Mouse (Mus musculus) neural tube, postnatal 0 days (tissue): ENCODE measurements around the gene Capn10. TPM values are rescaled to one million over a fixed set of nuclear protein-coding genes. Genes with fewer than 3 reads are reported as not detected.

Experiments used
- polyA plus RNA-seq: library from polyadenylated mRNA; unstranded; fragments of >200 nt; fragmentation: Nextera tagmentation; extraction: Ambion mirVana; gene quantifications from 2 replicates; pipeline ENCODE4 v1.2.1, GENCODE M21; 2015

Capn10 gene
- 58.2 and 64.1 TPM in 2 replicates for polyA plus RNA-seq

DNA sequence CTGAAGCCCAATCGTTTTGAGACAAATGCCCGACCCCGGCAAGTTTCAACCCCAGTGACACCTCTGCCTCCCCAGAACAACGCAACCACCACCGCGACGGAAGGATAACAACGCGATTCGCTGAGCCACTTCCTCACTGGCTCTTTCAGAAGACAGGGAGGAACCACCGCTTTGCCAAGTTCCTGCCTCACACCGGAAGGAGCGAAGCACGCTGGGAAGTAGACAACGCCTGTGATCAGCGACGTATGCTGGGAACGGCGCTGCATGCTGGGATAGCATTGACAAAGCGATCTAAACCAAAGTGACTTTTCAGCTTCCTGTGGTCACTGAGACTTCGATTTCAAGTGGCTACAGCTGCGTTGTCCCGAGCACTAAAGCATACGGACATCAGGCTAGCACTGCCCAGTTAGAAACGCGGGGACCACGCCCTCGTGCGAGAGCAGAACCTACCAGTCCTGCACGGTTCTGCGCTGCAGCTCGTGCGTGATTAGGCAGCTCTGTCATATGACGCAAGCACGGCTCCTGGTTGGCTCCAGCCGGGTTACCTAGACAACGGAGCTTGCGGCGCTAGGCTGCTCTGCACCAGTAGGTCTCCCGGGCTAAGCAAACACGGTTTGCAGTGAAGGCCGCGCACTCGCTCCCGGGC, at the start of gene Capn10:
Gene Capn10 (plus strand): TSS at position 195 of the 646 bp plus-strand sequence.

DNA sequence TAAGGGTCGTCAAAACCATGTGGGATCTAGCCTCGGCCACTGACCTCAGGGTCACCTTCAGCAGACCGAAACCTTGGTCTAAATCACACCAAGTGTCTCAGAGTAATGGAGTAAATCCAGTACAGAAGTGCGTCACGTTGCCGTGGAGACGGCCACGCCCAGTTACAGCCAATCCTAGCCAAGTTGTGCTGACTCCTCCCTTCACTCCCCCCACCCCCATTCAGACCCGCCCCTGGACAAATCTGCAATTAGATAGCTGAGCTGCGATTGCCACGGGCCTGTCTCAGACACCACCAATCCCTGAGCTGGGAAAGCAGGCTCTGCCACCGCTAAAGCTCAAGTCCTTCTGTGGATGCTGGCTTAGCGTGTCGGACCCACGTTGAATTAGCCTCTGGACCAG, 31.4 kb upstream of the Capn10 start, which contains the start of gene Ankmy1:
Gene Ankmy1 (minus strand): TSS at position 121 of the 400 bp plus-strand sequence.

GRCm38 (mm10) chr1:92906779-92907631, 27.2 kb upstream of the Capn10 start, which contains the start of gene Dusp28:
TSS of gene Dusp28 (plus strand) at chr1:92906981.

DNA sequence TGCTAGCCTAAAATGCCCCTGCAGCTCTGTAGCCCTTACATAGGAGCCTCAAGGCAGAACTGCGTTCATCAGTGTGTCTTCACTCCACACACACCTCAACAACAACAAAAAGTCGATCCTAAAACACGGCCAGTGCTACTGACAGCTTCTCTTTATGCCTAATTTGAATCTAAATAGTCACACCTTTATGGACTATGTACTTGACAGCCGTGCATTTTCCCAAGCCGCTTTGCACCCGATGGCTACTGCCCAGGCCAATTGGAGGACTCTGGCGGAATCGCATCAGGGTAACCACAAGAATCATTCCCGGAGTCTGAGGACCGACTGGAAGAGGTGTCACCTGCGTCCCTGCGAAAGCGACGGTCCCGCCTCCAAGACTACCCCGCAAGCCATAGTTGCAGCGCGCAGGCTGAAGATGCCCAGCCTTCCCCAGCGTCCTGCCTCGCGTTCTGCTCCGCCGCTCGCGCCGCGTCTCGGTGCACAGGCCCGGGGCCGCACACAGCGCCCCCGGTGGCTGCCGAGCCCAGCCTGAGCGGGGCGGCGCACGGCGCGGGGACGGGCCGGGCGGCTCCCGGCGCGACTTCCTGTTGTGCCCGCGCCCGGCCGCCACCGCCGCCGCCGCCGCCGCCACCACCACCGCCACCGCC, 23.8 kb upstream of the Capn10 start, which contains the start of gene Rnpepl1:
Gene Rnpepl1 (plus strand): TSS at position 545 of the 647 bp plus-strand sequence.

DNA sequence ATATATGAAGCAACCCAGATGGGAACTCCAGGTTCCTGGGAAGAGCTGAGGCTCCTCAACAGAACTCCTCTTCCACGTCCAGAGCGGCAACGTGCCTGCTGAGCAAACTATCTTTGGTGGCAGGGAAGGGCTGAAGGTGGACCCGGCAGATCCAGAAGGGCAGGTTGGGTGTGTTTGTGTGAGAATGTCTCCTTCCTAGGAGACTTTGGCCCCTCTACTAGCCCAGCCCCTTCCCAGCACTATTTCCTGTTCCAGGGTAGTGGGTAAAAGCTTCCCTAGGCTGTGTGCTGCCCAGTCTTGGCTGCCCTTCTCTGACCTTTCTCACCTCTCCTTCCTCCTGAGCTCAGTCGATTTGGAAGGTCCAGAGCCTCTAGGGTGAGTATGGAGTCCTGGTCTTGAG, 16.4 kb downstream of the Capn10 start, which contains the start of gene Gpr35:
Gene Gpr35 (plus strand): TSS at position 259 of the 400 bp plus-strand sequence.

Other genes with a start within 250 kb of the Capn10 start
- gene Gpc1, start 102.7 kb upstream of the Capn10 start, polyA plus RNA-seq = 54.3 and 63.1 TPM in 2 replicates
- 0.09 and 0.10 TPM in 2 replicates for gene Ankmy1, start 31.5 kb upstream of the Capn10 start, polyA plus RNA-seq
- 22.5 and 22.9 TPM in 2 replicates for gene Dusp28, start 27.4 kb upstream of the Capn10 start, polyA plus RNA-seq
- 32.9 and 36.7 TPM in 2 replicates for gene Rnpepl1, start 23.6 kb upstream of the Capn10 start, polyA plus RNA-seq
- 0.21 and 0.27 TPM in 2 replicates for gene Gpr35, start 16.5 kb downstream of the Capn10 start, polyA plus RNA-seq
- gene Aqp12, start 72.0 kb downstream of the Capn10 start, polyA plus RNA-seq = not detected in 2 replicates
- 639 and 734 TPM in 2 replicates for gene Kif1a, start 167.6 kb downstream of the Capn10 start, polyA plus RNA-seq
- gene Agxt, start 200.9 kb downstream of the Capn10 start, polyA plus RNA-seq = 0.18 TPM in 1 of 2 replicates, not detected in the other
- 0.10 TPM in 1 of 2 replicates, not detected in the other for gene 2310007B03Rik, start 226.6 kb downstream of the Capn10 start, polyA plus RNA-seq
- 0.28 and 0.34 TPM in 2 replicates for gene Crocc2, start 234.3 kb downstream of the Capn10 start, polyA plus RNA-seq